Mouse (Mus musculus) kidney, postnatal 36 days (tissue): Measurements from ENCODE around the gene 1700001C19Rik.
"Not testable (repeated sequence)": the region's sequence is repeated elsewhere in the genome, so short reads cannot be mapped to it uniquely, and the experiment has no call there.

Source experiments
- DNase-seq, 2 experiments: peaks; one replicate each; pipeline ENCODE4 v3.0.0; 2021 to 2022; ENCODE audit warnings: mixed read lengths in 2 of 2

1700001C19Rik gene

GRCm38 (mm10) chr17:47428831-47429304 is 8.3 kb downstream of the 1700001C19Rik start:
- DNase-seq = peak; percentile 37 to 72

GRCm38 (mm10) chr17:47427316-47427715 is 9.9 kb downstream of the 1700001C19Rik start:
- no peak for DNase-seq

GRCm38 (mm10) chr17:47424186-47424585 is 13.0 kb downstream of the 1700001C19Rik start:
- DNase-seq = no peak

GRCm38 (mm10) chr17:47422616-47423015 is 14.6 kb downstream of the 1700001C19Rik start:
- DNase-seq = not testable (repeated sequence)

GRCm38 (mm10) chr17:47421566-47421965 is 15.6 kb downstream of the 1700001C19Rik start:
- DNase-seq = no peak

- no peak for DNase-seq
These were observed 17.0 kb downstream of the 1700001C19Rik start for GRCm38 (mm10) chr17:47420195-47420594.

- peak in 1 of 2 experiments; percentile 8 for DNase-seq
These were observed 27.0 kb downstream of the 1700001C19Rik start for GRCm38 (mm10) chr17:47409897-47410861.

GRCm38 (mm10) chr17:47408558-47408898 is 28.6 kb downstream of the 1700001C19Rik start:
- peak; percentile 61 to 86 for DNase-seq

- no peak for DNase-seq
These were observed 29.2 kb downstream of the 1700001C19Rik start for GRCm38 (mm10) chr17:47407717-47408557.

GRCm38 (mm10) chr17:47400451-47400850 is 36.7 kb downstream of the 1700001C19Rik start, which contains the start of gene Guca1a:
Gene Guca1a (minus strand): TSS chr17:47400584.
- no peak for DNase-seq

GRCm38 (mm10) chr17:47399091-47399490 is 38.1 kb downstream of the 1700001C19Rik start:
- DNase-seq = no peak

- peak; percentile 49 to 75 for DNase-seq
These were observed 41.7 kb downstream of the 1700001C19Rik start for GRCm38 (mm10) chr17:47395376-47395913.

- peak; percentile 41 to 69 for DNase-seq
These were observed 42.8 kb downstream of the 1700001C19Rik start for GRCm38 (mm10) chr17:47394223-47394869.

- DNase-seq = peak; percentile 60 to 82
These were observed 50.5 kb downstream of the 1700001C19Rik start for GRCm38 (mm10) chr17:47386649-47387048.

- DNase-seq = no peak
These were observed 52.0 kb downstream of the 1700001C19Rik start, which contains the start of gene Guca1b for GRCm38 (mm10) chr17:47385145-47385544. Gene Guca1b (plus strand): TSS chr17:47385393.

GRCm38 (mm10) chr17:47384064-47384463 is 53.1 kb downstream of the 1700001C19Rik start:
- DNase-seq = no peak

GRCm38 (mm10) chr17:47383266-47383665 is 53.9 kb downstream of the 1700001C19Rik start:
- no peak for DNase-seq

- no peak for DNase-seq
These were observed 55.3 kb downstream of the 1700001C19Rik start for GRCm38 (mm10) chr17:47381917-47382316.

GRCm38 (mm10) chr17:47378133-47378532 is 59.0 kb downstream of the 1700001C19Rik start:
- DNase-seq = peak in 1 of 2 experiments; percentile 21

- no peak for DNase-seq
These were observed 60.3 kb downstream of the 1700001C19Rik start for GRCm38 (mm10) chr17:47376779-47377280.

- no peak for DNase-seq
These were observed 63.2 kb downstream of the 1700001C19Rik start for GRCm38 (mm10) chr17:47373991-47374390.

GRCm38 (mm10) chr17:47371451-47371850 is 65.7 kb downstream of the 1700001C19Rik start:
- peak; percentile 80 to 85 for DNase-seq
